Mouse (Mus musculus): ENCODE measurements around the gene Kcnj10.

Kcnj10 gene

GRCm38 (mm10) chr1:172311921-172312767, 28.9 kb upstream of the Kcnj10 start:
- peak; percentile 87 for DNase-seq (ENCODE audit: low spot score in 2 of 2)

- no peak for DNase-seq (ENCODE audit: low spot score in 2 of 2)
Observed at GRCm38 (mm10) chr1:172312768-172313561, 28.0 kb upstream of the Kcnj10 start.

- DNase-seq (ENCODE audit: low spot score in 2 of 2) = no peak
Observed at GRCm38 (mm10) chr1:172313613-172314411, 27.2 kb upstream of the Kcnj10 start.

- no peak for DNase-seq (ENCODE audit: low spot score in 2 of 2)
Observed at GRCm38 (mm10) chr1:172314911-172315310, 26.1 kb upstream of the Kcnj10 start.

- no peak for DNase-seq (ENCODE audit: low spot score in 2 of 2)
Observed at GRCm38 (mm10) chr1:172317431-172317830, 23.6 kb upstream of the Kcnj10 start.

DNA sequence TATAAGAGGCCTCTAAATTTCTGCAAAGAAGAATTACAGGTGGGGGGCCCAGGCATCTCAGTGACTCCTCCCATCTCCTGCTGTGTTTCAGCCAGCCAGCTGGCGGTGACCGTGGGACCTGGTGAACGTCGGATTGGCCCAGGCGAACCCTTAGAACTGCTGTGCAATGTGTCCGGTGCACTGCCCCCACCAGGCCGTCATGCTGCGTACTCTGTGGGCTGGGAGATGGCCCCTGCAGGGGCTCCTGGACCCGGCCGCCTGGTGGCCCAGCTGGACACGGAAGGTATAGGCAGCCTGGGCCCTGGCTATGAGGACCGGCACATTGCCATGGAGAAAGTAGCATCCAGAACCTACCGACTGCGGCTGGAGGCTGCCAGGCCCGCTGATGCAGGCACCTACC, 23.1 kb upstream of the Kcnj10 start:
- DNase-seq (ENCODE audit: low spot score in 2 of 2) = no peak

GRCm38 (mm10) chr1:172318424-172319035, 22.5 kb upstream of the Kcnj10 start:
- DNase-seq (ENCODE audit: low spot score in 2 of 2) = no peak

- DNase-seq (ENCODE audit: low spot score in 2 of 2) = no peak
Observed at GRCm38 (mm10) chr1:172319346-172319745, 21.7 kb upstream of the Kcnj10 start.

- DNase-seq (ENCODE audit: low spot score in 2 of 2) = no peak
Observed at GRCm38 (mm10) chr1:172319921-172320411, 21.0 kb upstream of the Kcnj10 start.

DNA sequence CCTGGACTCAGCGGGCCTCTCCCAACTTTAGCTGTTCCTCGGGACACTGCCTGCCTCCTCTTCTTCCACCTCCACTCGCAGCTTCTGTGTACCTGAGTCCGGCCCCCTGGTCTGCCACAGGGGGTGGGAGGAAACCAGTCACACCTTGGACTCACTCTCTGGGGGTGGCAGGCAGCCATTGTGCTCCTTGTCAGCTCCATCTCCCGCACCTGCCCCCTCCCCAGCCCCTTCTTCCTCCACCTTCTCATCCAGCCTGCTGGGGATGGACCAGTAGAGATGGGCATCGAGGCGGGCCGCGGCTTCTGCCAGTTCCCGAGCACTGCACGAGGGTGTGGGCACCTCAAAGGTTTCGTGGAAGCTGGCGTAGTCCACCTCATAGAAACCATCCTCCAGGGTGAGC, 18.3 kb upstream of the Kcnj10 start:
- DNase-seq (ENCODE audit: low spot score in 2 of 2) = no peak

GRCm38 (mm10) chr1:172323298-172323697, 17.7 kb upstream of the Kcnj10 start:
- no peak for DNase-seq (ENCODE audit: low spot score in 2 of 2)

GRCm38 (mm10) chr1:172323801-172324359, 17.1 kb upstream of the Kcnj10 start:
- no peak for DNase-seq (ENCODE audit: low spot score in 2 of 2)

DNA sequence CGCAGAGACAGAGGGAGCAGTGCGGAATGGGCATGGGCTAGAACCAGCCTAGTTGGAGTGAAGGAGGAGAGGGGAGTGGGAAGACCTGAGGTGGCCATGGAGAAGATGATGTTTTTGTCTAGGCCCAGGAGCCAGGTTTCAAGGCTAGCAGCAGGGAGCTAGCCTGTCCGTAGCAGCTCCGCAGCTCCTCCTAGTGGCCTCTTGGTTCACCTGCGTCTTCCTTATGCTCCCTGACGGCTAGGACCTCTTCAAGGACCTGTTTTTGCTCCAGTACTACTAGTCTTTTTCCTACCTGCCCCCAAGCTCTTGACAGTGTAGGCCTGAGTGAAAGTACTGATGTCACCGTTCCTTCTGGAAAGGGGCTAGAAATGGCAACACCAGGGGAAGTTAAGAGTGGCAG, 16.3 kb upstream of the Kcnj10 start:
- peak; percentile 54 to 75 for DNase-seq (ENCODE audit: low spot score in 2 of 2)

DNA sequence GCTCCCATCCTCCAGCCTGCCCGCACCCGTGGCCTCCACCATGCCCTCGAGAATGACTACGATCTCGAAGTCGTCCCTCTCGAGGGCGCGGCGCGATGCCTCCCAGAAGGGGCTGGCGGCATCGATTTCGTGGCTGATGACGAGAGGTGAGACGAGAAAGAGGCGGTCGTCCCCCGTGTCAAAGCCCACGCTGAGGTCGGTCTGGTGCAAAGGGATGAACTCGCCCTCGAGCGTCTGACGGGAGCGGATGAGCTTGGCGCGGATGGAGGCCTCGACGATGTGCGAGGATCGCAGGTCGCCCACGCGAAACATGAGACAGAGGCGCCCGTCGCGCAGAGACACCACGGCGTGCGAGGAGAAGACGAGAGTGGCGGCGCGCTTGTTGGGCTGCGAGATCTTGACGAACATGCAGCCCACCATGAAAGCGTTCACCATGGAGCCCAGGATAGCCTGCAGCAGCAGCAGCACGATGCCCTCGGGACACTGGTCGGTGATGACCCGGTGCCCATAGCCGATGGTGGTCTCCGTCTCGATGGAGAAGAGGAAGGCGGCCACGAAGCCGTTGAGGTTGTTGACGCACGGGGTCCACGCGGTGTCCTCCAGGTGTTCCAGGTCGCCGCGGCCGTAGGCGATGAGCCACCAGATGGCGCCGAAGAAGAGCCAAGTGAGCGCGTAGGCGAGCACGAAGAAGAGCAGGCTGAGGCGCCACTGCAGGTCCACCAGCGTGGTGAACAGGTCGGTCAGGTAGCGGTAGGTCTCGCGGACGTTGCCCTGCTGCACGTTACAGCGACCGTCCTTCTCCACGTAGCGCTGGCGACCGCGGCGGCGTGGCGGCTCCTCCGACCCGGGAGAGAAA, 15.1 kb upstream of the Kcnj10 start:
- peak; percentile 52 to 73 for DNase-seq (ENCODE audit: low spot score in 2 of 2)

DNA sequence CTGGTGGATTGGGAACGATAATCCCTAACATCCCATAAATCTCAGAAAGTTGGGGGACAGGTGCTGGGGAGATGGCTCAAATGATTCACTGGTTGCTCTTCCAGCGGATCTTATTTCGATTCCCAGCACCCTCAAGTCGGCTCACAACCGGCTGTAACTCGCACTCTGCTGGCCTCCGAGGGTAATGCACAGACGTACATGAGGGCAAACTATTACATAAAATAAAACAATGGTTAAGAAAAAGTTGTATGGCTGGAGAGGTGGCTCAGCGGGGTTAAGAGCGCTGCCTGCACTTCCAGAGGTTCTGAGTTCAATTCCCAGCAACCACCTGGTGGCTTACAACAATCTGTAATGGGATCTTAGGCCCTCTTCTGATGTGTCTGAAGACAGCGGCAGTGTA, 14.3 kb upstream of the Kcnj10 start:
- no peak for DNase-seq (ENCODE audit: low spot score in 2 of 2)

GRCm38 (mm10) chr1:172327206-172328001, 13.6 kb upstream of the Kcnj10 start:
- no peak for DNase-seq (ENCODE audit: low spot score in 2 of 2)

DNA sequence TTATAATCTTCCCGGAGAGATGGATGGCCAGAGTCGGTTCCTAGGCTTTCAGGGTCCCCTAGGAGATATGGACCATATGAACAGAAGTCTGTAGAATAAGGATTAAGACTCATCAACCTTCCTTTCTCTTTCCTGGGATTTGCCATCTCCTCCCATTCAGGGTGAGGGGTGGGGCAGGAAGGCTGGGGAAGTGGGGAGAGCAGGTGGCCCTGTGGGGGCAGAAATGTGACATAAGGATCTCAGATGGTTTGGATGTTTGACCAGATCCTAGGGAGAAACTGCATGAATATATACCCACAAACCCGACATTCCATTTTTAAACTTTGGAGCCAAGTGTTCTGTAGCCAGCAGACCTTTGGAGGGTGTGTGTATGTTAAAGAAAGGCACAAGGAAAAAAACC, 13.0 kb upstream of the Kcnj10 start:
- DNase-seq (ENCODE audit: low spot score in 2 of 2) = no peak

GRCm38 (mm10) chr1:172328461-172328860, 12.5 kb upstream of the Kcnj10 start:
- no peak for DNase-seq (ENCODE audit: low spot score in 2 of 2)

DNA sequence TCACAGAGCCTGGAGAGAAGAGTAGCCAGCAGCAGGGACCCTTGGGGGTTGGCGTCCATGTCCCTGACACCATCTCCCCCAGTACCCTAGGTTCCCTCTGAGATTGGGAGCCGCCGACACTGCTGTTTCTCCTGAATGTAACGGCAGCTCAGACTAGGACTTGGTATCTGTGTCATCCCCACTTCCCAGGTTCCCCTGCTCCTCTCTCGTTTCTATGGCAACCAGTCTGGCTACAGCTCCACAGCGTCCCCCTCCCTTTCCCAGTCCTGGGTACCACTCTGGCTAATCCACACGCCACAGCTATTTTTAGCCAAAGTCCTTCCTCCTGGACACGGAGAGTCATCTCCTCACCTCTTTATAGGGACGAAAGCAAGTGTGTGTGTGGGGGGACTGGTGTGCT, 11.9 kb upstream of the Kcnj10 start, which contains the start of gene Kcnj9:
Gene Kcnj9 (minus strand): TSS at position 188 of the 400 bp plus-strand sequence.
- no peak for DNase-seq (ENCODE audit: low spot score in 2 of 2)

All from urinary bladder, postnatal 4 days (tissue).